Mouse (Mus musculus) neural tube, embryonic 13.5 days (tissue): ENCODE results near the gene Gnl2. TPM values are rescaled to one million over a fixed set of nuclear protein-coding genes. Genes with fewer than 3 reads are reported as not detected.

Experiments
- ATAC-seq: fragments of 200-750 bp; cut with Nextera tagmentation; 2 replicates; pipeline ENCODE4 v1.8.0; 2017; ENCODE audit warnings: low read depth, mild to moderate bottlenecking, moderate TSS enrichment, moderate library complexity
- H3K27ac ChIP-seq: fragments of 300-500 bp; sonication (generic); replicated peaks from 2 replicates; pipeline ENCODE4 v1.5.1; 2015; ENCODE audit warnings: moderate library complexity, mild to moderate bottlenecking, inconsistent platforms
- H3K27me3 ChIP-seq: fragments of 300-500 bp; sonication (generic); 2 replicates; pipeline ENCODE4 v1.6.1; 2015; ENCODE audit warnings: mild to moderate bottlenecking, inconsistent platforms
- H3K36me3 ChIP-seq: fragments of 300-500 bp; sonication (generic); 2 replicates; pipeline ENCODE4 v1.6.1; 2015; ENCODE audit warnings: mild to moderate bottlenecking, inconsistent platforms
- H3K4me1 ChIP-seq: fragments of 300-500 bp; sonication (generic); replicated peaks from 2 replicates; pipeline ENCODE4 v1.6.1; 2015; ENCODE audit warnings: inconsistent platforms
- H3K4me2 ChIP-seq: fragments of 300-500 bp; sonication (generic); 2 replicates; pipeline ENCODE4 v1.6.1; 2015; ENCODE audit warnings: inconsistent platforms, mild to moderate bottlenecking, moderate library complexity
- H3K4me3 ChIP-seq: fragments of 300-500 bp; sonication (generic); 2 replicates; pipeline ENCODE4 v1.5.1; 2015; ENCODE audit warnings: mild to moderate bottlenecking, inconsistent platforms
- H3K9ac ChIP-seq: fragments of 300-500 bp; sonication (generic); 2 replicates; pipeline ENCODE4 v1.6.1; 2015; ENCODE audit warnings: moderate library complexity, mild to moderate bottlenecking, inconsistent platforms
- H3K9me3 ChIP-seq: fragments of 300-500 bp; sonication (generic); 2 replicates; pipeline ENCODE4 v1.6.1; 2016; ENCODE audit warnings: inconsistent platforms
- WGBS: fragments of 180-500 bp; shearing (Covaris S2); methylation state at CpG from one replicate; pipeline ENCODE4 v1.1.7; 2015; 5-methylcytosine and 5-hydroxymethylcytosine counted together
- polyA plus RNA-seq: library from polyadenylated mRNA; unstranded; fragments of >200 nt; fragmentation: Nextera tagmentation; extraction: Ambion mirVana; gene quantifications from 2 replicates; pipeline ENCODE4 v1.2.1, GENCODE M21; 2015

Gene Gnl2
- polyA plus RNA-seq = 91.6 and 94.2 TPM in 2 replicates

GRCm38 (mm10) chr4:125015806-125016635 lies at the start of gene Gnl2:
Gnl2 (plus strand) TSS chr4:125016585.
- peaks cover 4% of the 10 kb centered on the region for H3K27me3 ChIP-seq
- no peak within 1 kb of the TSS for H3K27ac ChIP-seq
- H3K4me1 ChIP-seq = no peaks in the 10 kb centered on the region
- H3K9ac ChIP-seq = no peak within 1 kb of the TSS
- no peak for ATAC-seq
- no peaks in the 10 kb centered on the region for H3K9me3 ChIP-seq
- 88% methylated on average over 10 of the region's 10 CpGs for WGBS
- no peaks in the 10 kb centered on the region for H3K36me3 ChIP-seq
- no peak within 1 kb of the TSS for H3K4me3 ChIP-seq
- H3K4me2 ChIP-seq = no peak within 1 kb of the TSS

- H3K27ac ChIP-seq = no peak overlapping the region
- H3K4me3 ChIP-seq = no peak overlapping the region
- H3K4me1 ChIP-seq = peaks cover 16% of the 10 kb centered on the region
- H3K9ac ChIP-seq = no peak overlapping the region
- ATAC-seq = no peak
- no peaks in the 10 kb centered on the region for H3K27me3 ChIP-seq
- H3K36me3 ChIP-seq = no peaks in the 10 kb centered on the region
- H3K4me2 ChIP-seq = no peak overlapping the region
- 61% methylated on average over 6 of the region's 6 CpGs for WGBS
- no peaks in the 10 kb centered on the region for H3K9me3 ChIP-seq
Observed at GRCm38 (mm10) chr4:124968711-124969110, 47.7 kb upstream of the Gnl2 start.

GRCm38 (mm10) chr4:124969219-124969848 lies 47.1 kb upstream of the Gnl2 start:
- Histone ChIP-seq H3K4me2 (no peak overlapping the region), H3K9ac (no peak overlapping the region), H3K27ac (no peak overlapping the region), H3K4me3 (no peak overlapping the region), H3K9me3 (no peaks in the 10 kb centered on the region), H3K27me3 (no peaks in the 10 kb centered on the region), H3K36me3 (no peaks in the 10 kb centered on the region), H3K4me1 (peaks cover 16% of the 10 kb centered on the region)
- WGBS = 91% methylated on average over 7 of the region's 7 CpGs
- no peak for ATAC-seq

GRCm38 (mm10) chr4:124970194-124970593 lies 46.2 kb upstream of the Gnl2 start:
- Histone ChIP-seq H3K9me3 (no peaks in the 10 kb centered on the region), H3K9ac (no peak overlapping the region), H3K4me1 (peaks cover 12% of the 10 kb centered on the region), H3K36me3 (no peaks in the 10 kb centered on the region), H3K27me3 (no peaks in the 10 kb centered on the region), H3K4me2 (no peak overlapping the region), H3K4me3 (no peak overlapping the region), H3K27ac (no peak overlapping the region)
- 76% methylated on average over 11 of the region's 11 CpGs for WGBS
- ATAC-seq = no peak

GRCm38 (mm10) chr4:124970677-124971076 lies 45.7 kb upstream of the Gnl2 start:
- H3K36me3 ChIP-seq = no peaks in the 10 kb centered on the region
- H3K4me3 ChIP-seq = no peak overlapping the region
- peaks cover 7% of the 10 kb centered on the region for H3K4me1 ChIP-seq
- no peaks in the 10 kb centered on the region for H3K27me3 ChIP-seq
- H3K9me3 ChIP-seq = no peaks in the 10 kb centered on the region
- H3K9ac ChIP-seq = no peak overlapping the region
- ATAC-seq = no peak
- H3K4me2 ChIP-seq = no peak overlapping the region
- whole genome bisulfite sequencing = 40% methylated on average over 5 of the region's 5 CpGs
- H3K27ac ChIP-seq = no peak overlapping the region

- no peak overlapping the region for H3K27ac ChIP-seq
- H3K27me3 ChIP-seq = no peaks in the 10 kb centered on the region
- H3K4me2 ChIP-seq = no peak overlapping the region
- no peaks in the 10 kb centered on the region for H3K9me3 ChIP-seq
- 91% methylated on average over 8 of the region's 8 CpGs for WGBS
- H3K36me3 ChIP-seq = no peaks in the 10 kb centered on the region
- no peak overlapping the region for H3K9ac ChIP-seq
- H3K4me1 ChIP-seq = peaks cover 6% of the 10 kb centered on the region
- H3K4me3 ChIP-seq = no peak overlapping the region
- ATAC-seq = no peak
Observed at GRCm38 (mm10) chr4:124971094-124971493, 45.3 kb upstream of the Gnl2 start.

- no peak for ATAC-seq
- no peaks in the 10 kb centered on the region for H3K36me3 ChIP-seq
- H3K27ac ChIP-seq = no peak overlapping the region
- no peak overlapping the region for H3K9ac ChIP-seq
- no peaks in the 10 kb centered on the region for H3K27me3 ChIP-seq
- H3K4me3 ChIP-seq = no peak overlapping the region
- peaks cover 6% of the 10 kb centered on the region for H3K4me1 ChIP-seq
- no peak overlapping the region for H3K4me2 ChIP-seq
- 65% methylated on average over 9 of the region's 9 CpGs for WGBS
- H3K9me3 ChIP-seq = no peaks in the 10 kb centered on the region
Observed at GRCm38 (mm10) chr4:124972316-124972715, 44.1 kb upstream of the Gnl2 start.

GRCm38 (mm10) chr4:124973296-124973695 lies 43.1 kb upstream of the Gnl2 start:
- Histone ChIP-seq H3K9ac (no peak overlapping the region), H3K4me3 (no peak overlapping the region), H3K4me2 (no peak overlapping the region), H3K36me3 (no peaks in the 10 kb centered on the region), H3K27ac (no peak overlapping the region), H3K4me1 (peaks cover 6% of the 10 kb centered on the region), H3K9me3 (no peaks in the 10 kb centered on the region), H3K27me3 (0 out of 2 replicates have a peak, but pooled peaks cover 5% of the 10 kb centered on the region)
- no peak for ATAC-seq
- 64% methylated on average over 2 of the region's 2 CpGs for WGBS

GRCm38 (mm10) chr4:124978201-124978600 lies 38.2 kb upstream of the Gnl2 start:
- WGBS = 30% methylated on average over 5 of the region's 5 CpGs
- ATAC-seq = no peak
- Histone ChIP-seq H3K9ac (no peak overlapping the region), H3K4me1 (peaks cover 9% of the 10 kb centered on the region; the same call in 1 of the 2 replicates), H3K27ac (no peak overlapping the region), H3K4me2 (no peak overlapping the region), H3K27me3 (peaks cover 36% of the 10 kb centered on the region), H3K36me3 (no peaks in the 10 kb centered on the region), H3K4me3 (no peak overlapping the region), H3K9me3 (no peaks in the 10 kb centered on the region)

- WGBS = 18% methylated on average over 9 of the region's 9 CpGs
- Histone ChIP-seq H3K9ac (no peak overlapping the region), H3K4me1 (peaks cover 38% of the 10 kb centered on the region), H3K27me3 (peaks cover 85% of the 10 kb centered on the region), H3K27ac (no peak overlapping the region), H3K9me3 (no peaks in the 10 kb centered on the region), H3K4me3 (no peak overlapping the region), H3K4me2 (no peak overlapping the region), H3K36me3 (no peaks in the 10 kb centered on the region)
- no peak for ATAC-seq
Observed at GRCm38 (mm10) chr4:124983893-124984526, 32.4 kb upstream of the Gnl2 start.

- no peak overlapping the region for H3K4me2 ChIP-seq
- H3K9me3 ChIP-seq = no peaks in the 10 kb centered on the region
- H3K27ac ChIP-seq = no peak overlapping the region
- no peak overlapping the region for H3K9ac ChIP-seq
- no peak for ATAC-seq
- H3K4me3 ChIP-seq = no peak overlapping the region
- H3K27me3 ChIP-seq = peaks cover 89% of the 10 kb centered on the region
- peaks cover 37% of the 10 kb centered on the region for H3K4me1 ChIP-seq
- H3K36me3 ChIP-seq = no peaks in the 10 kb centered on the region
- 10% methylated on average over 18 of the region's 18 CpGs for WGBS
Observed at GRCm38 (mm10) chr4:124984871-124985670, 31.3 kb upstream of the Gnl2 start.
